Mouse (Mus musculus) myocyte (in vitro differentiated cells): Measurements from ENCODE around the gene Kncn.

Experiments
- CEBPB ChIP-seq: IDR thresholded peaks from 2 replicates; pipeline ENCODE4 v1.6.1; 2011; ENCODE audit warnings: mild to moderate bottlenecking, moderate library complexity; ENCODE audit not compliant: poor library complexity, insufficient read depth, severe bottlenecking
- E2F4 ChIP-seq: IDR thresholded peaks from one replicate; pipeline ENCODE4 v1.6.1; 2011; ENCODE audit warnings: mild to moderate bottlenecking, control low read depth, moderate library complexity; ENCODE audit not compliant: insufficient read depth
- MAX ChIP-seq: IDR thresholded peaks from one replicate; pipeline ENCODE4 v1.6.1; 2011; ENCODE audit warnings: low read depth, mild to moderate bottlenecking, control low read depth
- MYOD1 ChIP-seq, 3 experiments: IDR thresholded peaks; one replicate each; pipeline ENCODE4 v1.6.1; 2011; ENCODE audit warnings: control low read depth in 2 of 3, low read depth in 2 of 3, mild to moderate bottlenecking in 2 of 3, moderate library complexity in 1 of 3; ENCODE audit not compliant: insufficient read length in 2 of 3, control insufficient read depth in 1 of 3
- POLR2A ChIP-seq: IDR thresholded peaks from one replicate; pipeline ENCODE4 v1.6.1; 2011; ENCODE audit warnings: low read depth, mild to moderate bottlenecking, control low read depth, moderate library complexity; ENCODE audit not compliant: insufficient read length
- POLR2AphosphoS2 ChIP-seq: IDR thresholded peaks from one replicate; pipeline ENCODE4 v1.6.1; 2011; ENCODE audit warnings: low read depth, control low read depth; ENCODE audit not compliant: insufficient read length
- SRF ChIP-seq: IDR thresholded peaks from one replicate; pipeline ENCODE4 v1.6.1; 2011; ENCODE audit warnings: low read depth; ENCODE audit not compliant: control insufficient read depth, insufficient read length
- TCF12 ChIP-seq: IDR thresholded peaks from one replicate; pipeline ENCODE4 v1.6.1; 2011; ENCODE audit warnings: mild to moderate bottlenecking, control low read depth; ENCODE audit not compliant: poor library complexity, insufficient read depth, severe bottlenecking
- TCF3 ChIP-seq: IDR thresholded peaks from one replicate; pipeline ENCODE4 v1.6.1; 2011; ENCODE audit warnings: low read depth, control low read depth; ENCODE audit not compliant: insufficient read length
- USF1 ChIP-seq: IDR thresholded peaks from one replicate; pipeline ENCODE4 v1.6.1; 2011; ENCODE audit warnings: low read depth, mild to moderate bottlenecking, control low read depth, moderate library complexity

GRCm38 (mm10) chr4:115890066-115890465 is 5.9 kb downstream of the Kncn start:
- TF ChIP-seq POLR2A = no peak
- TF ChIP-seq CEBPB = no peak
- no peak for TF ChIP-seq MAX
- no peak for TF ChIP-seq USF1
- TF ChIP-seq TCF12 = no peak
- no peak for TF ChIP-seq POLR2AphosphoS2
- TF ChIP-seq MYOD1 (IDR thresholded peaks at IDR 0.05; ENCODE audit: control insufficient read depth in 1 of 3, insufficient read length in 2 of 3, low read depth in 2 of 3) = no peak
- no peak for TF ChIP-seq TCF3
- no peak for TF ChIP-seq SRF
- no peak for TF ChIP-seq E2F4
